Mouse (Mus musculus) Patski (cell line): ENCODE measurements at regions not wholly inside any gene's neighbourhood (a gene's known extent, or its start where the extent isn't known, plus 50 kb on each side); places are given as distances from the start of the nearest gene placed in this dataset.

Experiments used
- ATAC-seq: fragments of 100-300 bp; one replicate; pipeline ENCODE4 v1.8.0; 2021
- CTCF ChIA-PET: fragments of 350-600 bp; sonication (Branson Sonifier 250); formaldehyde crosslinking; loops from one replicate; lab custom pipeline; 2022; ENCODE audit warnings: inconsistent platforms; lab: Charles Lee
- POLR2A ChIA-PET: fragments of 350-600 bp; sonication (Branson Sonifier 250); formaldehyde crosslinking; loops from one replicate; lab custom pipeline; 2022; ENCODE audit warnings: antibody characterized with exemption, inconsistent platforms; lab: Charles Lee
- DNase-seq: peaks from one replicate; pipeline ENCODE4 v3.0.0-alpha.2; 2011; ENCODE audit warnings: low read depth, low spot score
- H3K27me3 ChIP-seq: fragments of 371-371 bp; one replicate; pipeline ENCODE4 v1.5.1; 2021
- CTCF ChIP-seq: fragments of 100-300 bp; IDR thresholded peaks from one replicate; pipeline ENCODE4 v1.5.1; 2021
- in situ Hi-C: fragments of 300-500 bp; cut with MboI; formaldehyde crosslinking; loops from 3 replicates; pipeline ENCODE4 v1.11.1; 2018; ENCODE audit warnings: low pct_unique_long_range_greater_than_20kb, mixed read lengths

DNA sequence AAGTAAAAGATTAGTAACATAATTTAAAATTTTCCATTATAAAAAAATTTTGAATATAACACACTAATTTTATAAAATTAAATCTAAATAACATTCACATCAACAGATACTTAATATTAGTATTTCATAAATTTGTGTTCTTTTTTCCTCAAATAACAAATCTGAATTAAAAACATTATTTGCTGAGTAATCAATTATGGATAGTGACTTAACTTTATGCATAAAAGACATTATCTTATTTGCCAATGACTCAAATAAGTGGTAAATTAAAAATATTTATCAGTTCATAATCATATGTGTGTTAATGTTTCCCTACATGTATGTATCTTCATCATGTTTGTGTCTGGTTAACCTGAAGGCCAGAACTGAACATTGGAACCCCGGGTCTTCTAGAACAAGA is 918.7 kb upstream of the Cdh10 start:
- in situ Hi-C loops = no loop called here
- ChIA-PET CTCF (no interaction called here), POLR2A (no interaction called here)
- ATAC-seq (no peak), DNase-seq (no peak)
- no peak for TF ChIP-seq CTCF
- no peaks in the 10 kb centered on the region for H3K27me3 ChIP-seq

- ChIA-PET CTCF (no interaction called here), POLR2A (no interaction called here)
- TF ChIP-seq CTCF = no peak
- no peaks in the 10 kb centered on the region for H3K27me3 ChIP-seq
- in situ Hi-C loops = no loop called here
- ATAC-seq (no peak), DNase-seq (no peak)
These were observed 906.5 kb upstream of the Cdh10 start for GRCm38 (mm10) chr15:17912241-17912640.

DNA sequence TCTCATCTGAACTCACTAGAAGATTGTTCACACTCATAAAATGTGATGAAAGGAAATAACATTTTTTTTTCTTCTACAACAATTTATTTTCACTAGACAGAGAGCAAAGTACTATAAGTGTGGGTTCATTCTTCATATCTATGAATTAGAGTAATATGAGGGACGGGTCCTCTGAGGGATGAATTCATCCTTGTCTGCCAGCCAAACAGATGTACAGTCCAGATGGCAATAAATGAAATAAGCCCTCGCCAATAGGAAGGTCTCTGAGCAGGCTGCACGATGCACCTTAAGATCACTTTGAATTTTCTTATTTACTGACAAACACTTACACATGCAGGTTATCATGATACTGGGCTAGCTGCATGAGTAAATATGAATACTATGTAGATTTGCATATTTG is 886.2 kb upstream of the Cdh10 start:
- ATAC-seq = no peak
- in situ Hi-C loops = no loop called here
- POLR2A ChIA-PET = no interaction called here

GRCm38 (mm10) chr15:17933875-17934274 is 884.9 kb upstream of the Cdh10 start:
- TF ChIP-seq CTCF = no peak
- in situ Hi-C loops = no loop called here
- no peaks in the 10 kb centered on the region for H3K27me3 ChIP-seq
- ChIA-PET CTCF (no interaction called here), POLR2A (no interaction called here)
- no peak for DNase-seq
- ATAC-seq = no peak

More for the DNA sequence above, 886.2 kb upstream of the Cdh10 start:
- H3K27me3 ChIP-seq = no peaks in the 10 kb centered on the region
- CTCF ChIA-PET = no interaction called here
- DNase-seq = no peak
- TF ChIP-seq CTCF = no peak

DNA sequence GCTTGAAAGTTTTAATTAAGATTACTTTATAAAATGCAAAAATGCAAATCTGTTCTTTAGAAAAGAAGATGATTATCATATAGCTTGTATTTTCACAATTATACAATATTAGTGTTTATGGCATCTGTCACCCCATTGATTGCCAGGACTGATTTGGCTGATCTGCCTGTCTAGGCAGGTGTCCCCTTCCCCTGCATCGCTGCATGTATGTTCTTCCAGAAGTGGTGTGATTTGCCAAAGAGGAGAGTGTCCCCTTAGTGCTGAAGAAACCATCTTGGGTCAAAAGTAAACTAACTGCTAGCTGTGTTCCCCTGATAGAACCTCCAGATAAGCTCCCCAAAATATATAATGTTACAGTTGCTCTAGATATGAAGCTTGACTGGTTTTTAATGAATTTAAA is 883.3 kb upstream of the Cdh10 start:
- CTCF ChIA-PET = no interaction called here

DNA sequence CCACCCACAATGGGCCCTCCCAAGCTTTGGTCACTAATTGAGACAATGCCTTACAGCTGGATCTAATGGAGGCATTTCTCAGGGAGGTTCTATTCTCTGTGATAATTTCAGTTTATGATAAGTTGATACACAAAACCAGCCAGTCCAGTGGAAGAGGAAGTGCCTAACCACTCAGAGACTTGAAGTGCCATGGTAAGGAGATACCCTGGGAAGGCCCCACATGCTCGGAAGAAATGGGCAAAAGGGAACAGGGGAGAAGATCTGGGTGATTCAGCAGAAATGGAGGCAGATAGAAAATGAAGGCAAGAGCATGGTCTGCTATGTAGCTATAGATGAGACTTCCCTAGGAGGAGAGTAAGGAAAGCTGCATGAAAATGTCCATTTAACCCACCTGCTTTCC is 856.0 kb upstream of the Cdh10 start:
- POLR2A ChIA-PET = interaction anchor here (0.6 kb wide), 1 partner anchor 43 kb away, joined by 6 read pairs; no protein-coding TSS in a partner anchor
- DNase-seq (no peak), ATAC-seq (no peak)
- no peak for TF ChIP-seq CTCF
- CTCF ChIA-PET = no interaction called here
- in situ Hi-C loops = no loop called here
- no peaks in the 10 kb centered on the region for H3K27me3 ChIP-seq

More for the DNA sequence above, 883.3 kb upstream of the Cdh10 start:
- POLR2A ChIA-PET = no interaction called here
- no peak for ATAC-seq
- in situ Hi-C loops = no loop called here
- TF ChIP-seq CTCF = no peak
- no peak for DNase-seq
- no peaks in the 10 kb centered on the region for H3K27me3 ChIP-seq

DNA sequence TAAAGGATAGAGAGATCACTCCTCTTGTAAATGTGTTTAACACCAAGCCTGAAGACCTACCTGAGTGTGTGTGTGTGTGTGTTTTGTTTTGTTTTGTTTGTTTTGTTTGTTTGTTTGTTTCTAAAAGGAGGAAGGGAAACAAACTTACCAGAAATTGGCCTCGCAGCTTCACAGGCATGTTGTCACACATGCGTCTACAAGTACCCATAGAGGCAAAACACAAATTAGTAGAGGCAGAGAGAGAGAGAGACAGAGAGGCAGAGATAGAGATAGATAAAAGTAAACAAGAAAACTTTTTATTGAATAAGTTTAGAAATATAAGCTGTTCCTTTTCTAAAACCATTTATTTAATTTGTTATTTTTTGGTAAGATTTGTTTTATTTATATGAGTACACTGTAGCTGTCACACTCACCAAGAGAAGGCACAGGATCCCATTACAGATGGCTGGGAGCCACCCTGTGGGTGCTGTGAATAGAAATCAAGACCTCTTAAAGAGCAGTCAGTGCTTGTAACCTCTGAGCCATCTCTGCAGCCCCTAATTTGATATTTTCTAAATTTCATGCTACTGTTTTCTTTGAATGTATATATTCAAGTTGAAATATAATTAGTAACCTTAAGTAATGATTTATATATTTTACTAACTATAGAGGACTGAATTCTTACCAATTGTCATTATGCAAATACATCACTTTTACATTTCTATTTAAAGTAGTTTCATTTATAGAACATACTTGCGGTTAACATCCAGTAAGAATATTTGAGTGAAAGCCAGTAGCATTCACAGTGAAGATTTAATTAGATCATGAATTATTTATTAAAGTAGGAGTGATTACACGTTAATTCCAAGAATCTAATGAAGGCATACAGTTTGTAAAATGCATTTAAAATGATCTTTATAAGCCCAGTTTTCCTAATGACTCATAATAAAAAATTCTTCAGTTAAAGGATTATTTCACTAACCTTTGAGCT is 855.2 kb upstream of the Cdh10 start:
- POLR2A ChIA-PET = interaction anchor here (0.6 kb wide), 1 partner anchor 42 kb away, joined by 6 read pairs; no protein-coding TSS in a partner anchor
- no peak for DNase-seq

GRCm38 (mm10) chr15:17987763-17988162 is 831.0 kb upstream of the Cdh10 start:
- no peaks in the 10 kb centered on the region for H3K27me3 ChIP-seq
- ChIA-PET POLR2A (no interaction called here), CTCF (no interaction called here)
- ATAC-seq (no peak), DNase-seq (no peak)
- in situ Hi-C loops = no loop called here
- no peak for TF ChIP-seq CTCF

More for the DNA sequence above, 855.2 kb upstream of the Cdh10 start:
- in situ Hi-C loops = no loop called here
- TF ChIP-seq CTCF = no peak
- H3K27me3 ChIP-seq = no peaks in the 10 kb centered on the region
- CTCF ChIA-PET = no interaction called here
- ATAC-seq = no peak

- in situ Hi-C loops = no loop called here
- POLR2A ChIA-PET = no interaction called here
- CTCF ChIA-PET = no interaction called here
These were observed 786.1 kb upstream of the Cdh10 start for GRCm38 (mm10) chr15:18032626-18033025.

GRCm38 (mm10) chr15:18052219-18053030 is 766.3 kb upstream of the Cdh10 start:
- TF ChIP-seq CTCF = no peak
- CTCF ChIA-PET = no interaction called here
- ATAC-seq = no peak

More at GRCm38 (mm10) chr15:18032626-18033025, 786.1 kb upstream of the Cdh10 start:
- H3K27me3 ChIP-seq = peaks cover 3% of the 10 kb centered on the region
- no peak for TF ChIP-seq CTCF
- DNase-seq = no peak
- no peak for ATAC-seq

GRCm38 (mm10) chr15:18065515-18065914 is 753.2 kb upstream of the Cdh10 start:
- DNase-seq (no peak), ATAC-seq (no peak)
- H3K27me3 ChIP-seq = peaks cover 10% of the 10 kb centered on the region
- in situ Hi-C loops = no loop called here
- TF ChIP-seq CTCF = no peak
- POLR2A ChIA-PET = no interaction called here
- CTCF ChIA-PET = no interaction called here

More at GRCm38 (mm10) chr15:18052219-18053030, 766.3 kb upstream of the Cdh10 start:
- in situ Hi-C loops = no loop called here
- no peak for DNase-seq
- POLR2A ChIA-PET = no interaction called here
- no peaks in the 10 kb centered on the region for H3K27me3 ChIP-seq
